Mouse (Mus musculus) heart, embryonic 10.5 days (tissue): Measurements from ENCODE around the gene Islr2. TPM values are rescaled to one million over a fixed set of nuclear protein-coding genes. Genes with fewer than 3 reads are reported as not detected.

Experiments used
- DNase-seq: peaks from one replicate; pipeline ENCODE4 v3.0.0-alpha.2; 2017; ENCODE audit warnings: low spot score
- H3K27ac ChIP-seq: fragments of 300-500 bp; sonication (generic); 2 replicates; pipeline ENCODE4 v1.5.1; 2016; ENCODE audit warnings: mild to moderate bottlenecking
- H3K27me3 ChIP-seq: fragments of 300-500 bp; sonication (generic); 2 replicates; pipeline ENCODE4 v1.6.1; 2016; ENCODE audit warnings: mild to moderate bottlenecking; ENCODE audit not compliant: poor library complexity, insufficient read depth, severe bottlenecking
- H3K36me3 ChIP-seq: fragments of 300-500 bp; sonication (generic); 2 replicates; pipeline ENCODE4 v1.6.1; 2016; ENCODE audit warnings: mild to moderate bottlenecking, moderate library complexity
- H3K4me1 ChIP-seq: fragments of 300-500 bp; sonication (generic); 2 replicates; pipeline ENCODE4 v1.6.1; 2016; ENCODE audit warnings: mild to moderate bottlenecking
- H3K4me3 ChIP-seq: fragments of 300-500 bp; sonication (generic); 2 replicates; pipeline ENCODE4 v1.5.1; 2016; ENCODE audit warnings: mild to moderate bottlenecking, moderate library complexity
- H3K9me3 ChIP-seq: fragments of 300-500 bp; sonication (generic); 2 replicates; pipeline ENCODE4 v1.6.1; 2016; ENCODE audit warnings: mild to moderate bottlenecking, moderate library complexity
- WGBS: fragments of 180-500 bp; shearing (Covaris S2); methylation state at CpG from one replicate; pipeline ENCODE4 v1.1.7; 2016; 5-methylcytosine and 5-hydroxymethylcytosine counted together
- polyA plus RNA-seq: library from polyadenylated mRNA; unstranded; fragments of >200 nt; fragmentation: Nextera tagmentation; extraction: Ambion mirVana; gene quantifications from 2 replicates; pipeline ENCODE4 v1.2.1, GENCODE M21; 2016

Islr2 gene
- polyA plus RNA-seq, 1 experiment from 2014 or later, result not detected

GRCm38 (mm10) chr9:58213865-58214264 is 9.7 kb upstream of the Islr2 start:
- H3K36me3 ChIP-seq, result no peaks in the 10 kb centered on the region
- H3K4me1 ChIP-seq, result peaks cover 56% of the 10 kb centered on the region
- no peak overlapping the region for H3K4me3 ChIP-seq
- H3K27me3 ChIP-seq, result 0 out of 2 replicates have a peak, but pooled peaks cover 10% of the 10 kb centered on the region
- H3K27ac ChIP-seq, result no peak overlapping the region
- 18% methylated on average over 5 of the region's 5 CpGs for WGBS
- no peaks in the 10 kb centered on the region for H3K9me3 ChIP-seq
- DNase-seq, result no peak

GRCm38 (mm10) chr9:58213377-58213776 is 9.3 kb upstream of the Islr2 start:
- H3K36me3 ChIP-seq, result no peaks in the 10 kb centered on the region
- H3K9me3 ChIP-seq, result no peaks in the 10 kb centered on the region
- no peak overlapping the region for H3K4me3 ChIP-seq
- H3K4me1 ChIP-seq, result peaks cover 52% of the 10 kb centered on the region
- WGBS, result 64% methylated on average over 5 of the region's 5 CpGs
- 0 out of 2 replicates have a peak, but pooled peaks cover 10% of the 10 kb centered on the region for H3K27me3 ChIP-seq
- no peak for DNase-seq
- 0 out of 2 replicates have a peak overlapping the region, but pooled peaks have one; percentile 30 for H3K27ac ChIP-seq

- WGBS, result 56% methylated on average over 2 of the region's 2 CpGs
- Histone ChIP-seq H3K4me3 (no peak overlapping the region), H3K27ac (peak overlapping the region; percentile 77), H3K36me3 (no peaks in the 10 kb centered on the region), H3K4me1 (peaks cover 45% of the 10 kb centered on the region), H3K27me3 (peaks cover 28% of the 10 kb centered on the region), H3K9me3 (no peaks in the 10 kb centered on the region)
- no peak for DNase-seq
Measured at GRCm38 (mm10) chr9:58210304-58210627, 6.1 kb upstream of the Islr2 start.

- Histone ChIP-seq H3K9me3 (no peaks in the 10 kb centered on the region), H3K27ac (peak overlapping the region; percentile 77), H3K36me3 (no peaks in the 10 kb centered on the region), H3K4me3 (no peak overlapping the region), H3K27me3 (peaks cover 32% of the 10 kb centered on the region), H3K4me1 (peaks cover 41% of the 10 kb centered on the region)
- 76% methylated on average over 8 of the region's 8 CpGs for WGBS
- DNase-seq, result no peak
Measured at GRCm38 (mm10) chr9:58209462-58210303, 5.6 kb upstream of the Islr2 start.

- H3K36me3 ChIP-seq, result no peaks in the 10 kb centered on the region
- H3K4me1 ChIP-seq, result peaks cover 40% of the 10 kb centered on the region
- 86% methylated on average over 7 of the region's 7 CpGs for WGBS
- H3K27ac ChIP-seq, result no peak overlapping the region
- H3K9me3 ChIP-seq, result no peaks in the 10 kb centered on the region
- peaks cover 53% of the 10 kb centered on the region for H3K27me3 ChIP-seq
- H3K4me3 ChIP-seq, result no peak overlapping the region
- DNase-seq, result no peak
Measured at GRCm38 (mm10) chr9:58206013-58206412, 1.9 kb upstream of the Islr2 start.

- Histone ChIP-seq H3K27ac (peak overlapping the region; percentile 26; the same call in 1 of the 2 replicates), H3K9me3 (no peaks in the 10 kb centered on the region), H3K4me3 (peak overlapping the region; percentile 55), H3K27me3 (peaks cover 68% of the 10 kb centered on the region), H3K36me3 (no peaks in the 10 kb centered on the region), H3K4me1 (peaks cover 35% of the 10 kb centered on the region)
- peak; percentile 95 for DNase-seq
- WGBS, result 3% methylated on average over 18 of the region's 18 CpGs
Measured at GRCm38 (mm10) chr9:58204448-58205000, 405 bp upstream of the Islr2 start.

GRCm38 (mm10) chr9:58202676-58203453 is 1.3 kb downstream of the Islr2 start:
- no peak overlapping the region for H3K27ac ChIP-seq
- no peaks in the 10 kb centered on the region for H3K9me3 ChIP-seq
- H3K36me3 ChIP-seq, result no peaks in the 10 kb centered on the region
- H3K27me3 ChIP-seq, result peaks cover 85% of the 10 kb centered on the region
- peaks cover 52% of the 10 kb centered on the region for H3K4me1 ChIP-seq
- peak; percentile 69 for DNase-seq
- H3K4me3 ChIP-seq, result no peak overlapping the region
- 6% methylated on average over 14 of the region's 14 CpGs for WGBS

- Histone ChIP-seq H3K4me3 (peak overlapping the region; percentile 38), H3K27me3 (peaks cover 90% of the 10 kb centered on the region), H3K27ac (no peak overlapping the region), H3K9me3 (no peaks in the 10 kb centered on the region), H3K4me1 (peaks cover 60% of the 10 kb centered on the region), H3K36me3 (no peaks in the 10 kb centered on the region)
- WGBS, result 1% methylated on average over 37 of the region's 37 CpGs
- DNase-seq, result peak; percentile 73
Measured at GRCm38 (mm10) chr9:58201861-58202549, 2.1 kb downstream of the Islr2 start.

- H3K36me3 ChIP-seq, result no peaks in the 10 kb centered on the region
- no peaks in the 10 kb centered on the region for H3K9me3 ChIP-seq
- H3K27me3 ChIP-seq, result peaks cover 92% of the 10 kb centered on the region
- peak; percentile 70 for DNase-seq
- H3K4me1 ChIP-seq, result peaks cover 68% of the 10 kb centered on the region
- H3K27ac ChIP-seq, result no peak overlapping the region
- under 1% methylated on average over 24 of the region's 24 CpGs for WGBS
- H3K4me3 ChIP-seq, result peak overlapping the region; percentile 38
Measured at GRCm38 (mm10) chr9:58201091-58201842, 2.9 kb downstream of the Islr2 start.

- no peak overlapping the region for H3K27ac ChIP-seq
- peaks cover 76% of the 10 kb centered on the region for H3K4me1 ChIP-seq
- no peaks in the 10 kb centered on the region for H3K36me3 ChIP-seq
- DNase-seq, result peak; percentile 69
- no peaks in the 10 kb centered on the region for H3K9me3 ChIP-seq
- WGBS, result 8% methylated on average over 11 of the region's 11 CpGs
- peaks cover 93% of the 10 kb centered on the region for H3K27me3 ChIP-seq
- no peak overlapping the region for H3K4me3 ChIP-seq
Measured at GRCm38 (mm10) chr9:58200270-58201090, 3.6 kb downstream of the Islr2 start.

- Histone ChIP-seq H3K4me1 (peaks cover 82% of the 10 kb centered on the region), H3K9me3 (no peaks in the 10 kb centered on the region), H3K27ac (no peak overlapping the region), H3K36me3 (no peaks in the 10 kb centered on the region), H3K4me3 (peak overlapping the region; percentile 51), H3K27me3 (peaks cover 95% of the 10 kb centered on the region)
- WGBS, result under 1% methylated on average over 41 of the region's 41 CpGs
- peak; percentile 74 for DNase-seq
Measured at GRCm38 (mm10) chr9:58199381-58200269, 4.5 kb downstream of the Islr2 start.
